30 mouse cellular contexts compared by ENCODE assay signal in genomic region chr8:105598777-105599176, GRCm38 (mm10). TPM values are rescaled to one million over a fixed set of nuclear protein-coding genes. Genes with fewer than 3 reads are reported as not detected.
"Had no signal": no experiment of that assay in that cellular context is flagged by ENCODE, and none has a peak within 500 bp of the region (broad histone marks: within the 10 kb centered on the region; RNA-seq: fewer than 3 reads in every experiment).

No protein-coding gene starts in this region.

- DNase-seq: cerebellum, adult 9-10 months; cerebellum, adult 9-11 months; cerebellum, postnatal 10 days; cerebellum, postnatal 14 days; cerebellum, postnatal 25 days; cerebellum, postnatal 36 days; embryo, embryonic 11 days; forebrain, postnatal 0 days; gastrocnemius, adult 2 months; gastrocnemius, postnatal 10 days; gastrocnemius, postnatal 14 days; gastrocnemius, postnatal 25 days; gastrocnemius, postnatal 36 days; heart, adult 18-20 months; heart, adult 2 months had no signal

- H3K4me2 ChIP-seq: embryonic facial prominence, embryonic 12.5 days; embryonic facial prominence, embryonic 13.5 days; embryonic facial prominence, embryonic 15.5 days; forebrain, embryonic 12.5 days; forebrain, embryonic 13.5 days; forebrain, embryonic 15.5 days had no signal

- H3K27ac ChIP-seq: embryonic facial prominence, embryonic 10.5 days; embryonic facial prominence, embryonic 12.5 days; embryonic facial prominence, embryonic 13.5 days; embryonic facial prominence, embryonic 15.5 days; forebrain, embryonic 10.5 days; forebrain, embryonic 12.5 days; forebrain, embryonic 13.5 days; forebrain, embryonic 15.5 days; gastrocnemius, adult 2 months; heart, adult 2 months had no signal

- H3K36me3 ChIP-seq: embryonic facial prominence, embryonic 10.5 days; embryonic facial prominence, embryonic 12.5 days; embryonic facial prominence, embryonic 13.5 days; embryonic facial prominence, embryonic 15.5 days; forebrain, embryonic 10.5 days; forebrain, embryonic 12.5 days; forebrain, embryonic 15.5 days had no signal

- H3K27me3 ChIP-seq: embryonic facial prominence, embryonic 12.5 days; embryonic facial prominence, embryonic 13.5 days; embryonic facial prominence, embryonic 15.5 days; forebrain, embryonic 15.5 days had no signal

- H3K4me3 ChIP-seq: embryonic facial prominence, embryonic 10.5 days; embryonic facial prominence, embryonic 12.5 days; embryonic facial prominence, embryonic 13.5 days; embryonic facial prominence, embryonic 15.5 days; erythroblast, embryonic 14.5 days; forebrain, embryonic 10.5 days; forebrain, embryonic 12.5 days; forebrain, embryonic 13.5 days; forebrain, embryonic 15.5 days; gastrocnemius, adult 2 months; heart, adult 2 months had no signal

- H3K9me3 ChIP-seq: embryonic facial prominence, embryonic 10.5 days; embryonic facial prominence, embryonic 12.5 days; embryonic facial prominence, embryonic 13.5 days; embryonic facial prominence, embryonic 15.5 days; forebrain, embryonic 10.5 days; forebrain, embryonic 12.5 days; forebrain, embryonic 13.5 days; forebrain, embryonic 15.5 days had no signal

- ATAC-seq: forebrain, embryonic 13.5 days; forebrain, embryonic 14.5 days; forebrain, embryonic 15.5 days; forebrain, embryonic 16.5 days; forebrain, postnatal 0 days had no signal

- H3K9ac ChIP-seq: embryonic facial prominence, embryonic 12.5 days; embryonic facial prominence, embryonic 13.5 days; embryonic facial prominence, embryonic 15.5 days; forebrain, embryonic 12.5 days; forebrain, embryonic 13.5 days; forebrain, embryonic 15.5 days; forebrain, postnatal 0 days had no signal

- H3K4me1 ChIP-seq: forebrain, embryonic 13.5 days had no signal

RNA-seq across cellular contexts. Expression of gene Agrp, which starts 38.4 kb away (rescaled TPM):
- total RNA-seq: common myeloid progenitor, adult 5-6 weeks; forebrain, postnatal 0 days; gastrocnemius, adult 8-10 months; granulocyte monocyte progenitor cell, adult 5-6 weeks; heart, adult 18-20 months; heart, adult 2 months; heart, adult 8-10 months had no signal
- polyA plus RNA-seq: erythroblast, embryonic 14.5 days had no signal
